Mouse (Mus musculus) lung, embryonic 15.5 days (tissue): ENCODE results near the gene Adcy9. TPM values are rescaled to one million over a fixed set of nuclear protein-coding genes. Genes with fewer than 3 reads are reported as not detected.

Source experiments
- ATAC-seq: fragments of 200-750 bp; cut with Nextera tagmentation; 2 replicates; pipeline ENCODE4 v1.8.0; 2017; ENCODE audit warnings: moderate number of reproducible peaks, borderline replicate concordance; ENCODE audit not compliant: low FRiP score, low TSS enrichment; ENCODE audit errors: extremely low read depth
- H3K27ac ChIP-seq: fragments of 300-500 bp; sonication (generic); 2 replicates; pipeline ENCODE4 v1.5.1; 2015; ENCODE audit warnings: moderate library complexity, mild to moderate bottlenecking, inconsistent platforms
- H3K27me3 ChIP-seq: fragments of 300-500 bp; sonication (generic); 2 replicates; pipeline ENCODE4 v1.6.1; 2015; ENCODE audit warnings: inconsistent platforms
- H3K36me3 ChIP-seq: fragments of 300-500 bp; sonication (generic); 2 replicates; pipeline ENCODE4 v1.6.1; 2015; ENCODE audit warnings: inconsistent platforms
- H3K4me1 ChIP-seq: fragments of 300-500 bp; sonication (generic); 2 replicates; pipeline ENCODE4 v1.6.1; 2015; ENCODE audit warnings: inconsistent platforms
- H3K4me2 ChIP-seq: fragments of 300-500 bp; sonication (generic); 2 replicates; pipeline ENCODE4 v1.6.1; 2015; ENCODE audit warnings: inconsistent platforms, mild to moderate bottlenecking, moderate library complexity
- H3K4me3 ChIP-seq: fragments of 300-500 bp; sonication (generic); 2 replicates; pipeline ENCODE4 v1.5.1; 2015; ENCODE audit warnings: mild to moderate bottlenecking, inconsistent platforms
- H3K9ac ChIP-seq: fragments of 300-500 bp; sonication (generic); 2 replicates; pipeline ENCODE4 v1.6.1; 2015; ENCODE audit warnings: inconsistent platforms
- H3K9me3 ChIP-seq: fragments of 300-500 bp; sonication (generic); 2 replicates; pipeline ENCODE4 v1.6.1; 2016; ENCODE audit warnings: inconsistent platforms
- WGBS: fragments of 180-500 bp; shearing (Covaris S2); methylation state at CpG from one replicate; pipeline ENCODE4 v1.1.7; 2015; 5-methylcytosine and 5-hydroxymethylcytosine counted together
- polyA plus RNA-seq: library from polyadenylated mRNA; unstranded; fragments of >200 nt; fragmentation: Nextera tagmentation; extraction: Ambion mirVana; gene quantifications from 2 replicates; pipeline ENCODE4 v1.2.1, GENCODE M21; 2015

The Adcy9 gene
- polyA plus RNA-seq, 1 experiment from 2014 or later: 1.2 TPM

DNA sequence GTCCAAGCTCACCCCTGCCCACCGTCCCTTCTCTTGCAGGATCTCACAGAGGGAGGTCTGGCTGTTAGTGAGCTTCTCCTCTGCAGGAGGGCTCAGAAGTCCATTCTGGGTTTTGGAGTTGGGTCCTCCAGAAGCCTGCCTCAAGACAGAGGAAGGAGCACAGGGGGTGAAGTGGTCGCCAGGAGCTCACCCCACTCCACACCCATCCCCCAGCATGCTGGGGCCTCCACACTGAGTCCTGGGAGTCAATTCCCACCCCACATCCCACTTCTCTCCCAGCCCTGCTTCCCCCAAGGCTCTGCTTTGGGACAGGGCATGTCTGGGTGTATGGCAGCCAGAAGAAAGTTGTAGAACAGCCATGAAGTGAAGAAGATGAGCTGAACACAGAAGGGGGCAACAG lies 108.7 kb downstream of the Adcy9 start:
- no peak overlapping the region for H3K4me2 ChIP-seq
- 27% methylated on average over 2 of the region's 2 CpGs for WGBS
- H3K9me3 ChIP-seq: no peaks in the 10 kb centered on the region
- no peaks in the 10 kb centered on the region for H3K36me3 ChIP-seq
- no peak overlapping the region for H3K27ac ChIP-seq
- H3K4me3 ChIP-seq: no peak overlapping the region
- H3K27me3 ChIP-seq: no peaks in the 10 kb centered on the region
- no peak overlapping the region for H3K9ac ChIP-seq
- H3K4me1 ChIP-seq: no peaks in the 10 kb centered on the region
- ATAC-seq: no peak

DNA sequence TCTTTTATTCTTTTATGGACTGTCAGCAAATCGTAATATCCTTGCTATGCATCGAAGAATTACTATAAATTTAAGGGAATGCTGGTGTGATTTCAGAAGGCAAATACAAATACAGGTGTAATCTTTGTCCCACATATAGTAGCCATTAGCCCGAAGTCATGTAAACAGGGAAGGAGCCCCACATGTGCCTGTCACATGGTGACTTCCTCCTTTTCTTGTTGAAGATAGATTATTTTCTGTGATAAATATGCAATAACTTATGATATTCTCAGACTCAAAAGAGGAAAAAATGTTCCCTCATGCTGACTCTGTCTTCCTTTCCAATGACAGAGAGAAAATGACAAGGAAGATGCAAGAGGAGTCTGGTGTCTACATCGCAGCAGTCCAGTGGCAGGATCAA lies 112.5 kb downstream of the Adcy9 start:
- no peaks in the 10 kb centered on the region for H3K9me3 ChIP-seq
- 78% methylated on average over 4 of the region's 4 CpGs for WGBS

GRCm38 (mm10) chr16:4304176-4304922 lies 115.9 kb downstream of the Adcy9 start:
- H3K36me3 ChIP-seq: no peaks in the 10 kb centered on the region
- H3K9ac ChIP-seq: no peak overlapping the region
- H3K27me3 ChIP-seq: no peaks in the 10 kb centered on the region
- WGBS: 65% methylated on average over 12 of the region's 12 CpGs
- no peak overlapping the region for H3K27ac ChIP-seq
- no peaks in the 10 kb centered on the region for H3K4me1 ChIP-seq
- no peak for ATAC-seq
- no peaks in the 10 kb centered on the region for H3K9me3 ChIP-seq
- H3K4me3 ChIP-seq: no peak overlapping the region
- H3K4me2 ChIP-seq: no peak overlapping the region

More for the DNA sequence above, 112.5 kb downstream of the Adcy9 start:
- no peaks in the 10 kb centered on the region for H3K4me1 ChIP-seq
- H3K27ac ChIP-seq: no peak overlapping the region
- H3K9ac ChIP-seq: no peak overlapping the region
- H3K36me3 ChIP-seq: no peaks in the 10 kb centered on the region
- no peak overlapping the region for H3K4me2 ChIP-seq
- ATAC-seq: no peak
- no peak overlapping the region for H3K4me3 ChIP-seq
- no peaks in the 10 kb centered on the region for H3K27me3 ChIP-seq

GRCm38 (mm10) chr16:4303554-4303953 lies 116.7 kb downstream of the Adcy9 start:
- H3K27ac ChIP-seq: no peak overlapping the region
- no peaks in the 10 kb centered on the region for H3K9me3 ChIP-seq
- WGBS: 73% methylated on average over 5 of the region's 5 CpGs
- no peaks in the 10 kb centered on the region for H3K4me1 ChIP-seq
- H3K36me3 ChIP-seq: no peaks in the 10 kb centered on the region
- no peaks in the 10 kb centered on the region for H3K27me3 ChIP-seq
- ATAC-seq: no peak
- H3K9ac ChIP-seq: no peak overlapping the region
- no peak overlapping the region for H3K4me2 ChIP-seq
- H3K4me3 ChIP-seq: no peak overlapping the region

- no peak overlapping the region for H3K27ac ChIP-seq
- ATAC-seq: no peak
These were observed 120.0 kb downstream of the Adcy9 start for GRCm38 (mm10) chr16:4300280-4300679.

DNA sequence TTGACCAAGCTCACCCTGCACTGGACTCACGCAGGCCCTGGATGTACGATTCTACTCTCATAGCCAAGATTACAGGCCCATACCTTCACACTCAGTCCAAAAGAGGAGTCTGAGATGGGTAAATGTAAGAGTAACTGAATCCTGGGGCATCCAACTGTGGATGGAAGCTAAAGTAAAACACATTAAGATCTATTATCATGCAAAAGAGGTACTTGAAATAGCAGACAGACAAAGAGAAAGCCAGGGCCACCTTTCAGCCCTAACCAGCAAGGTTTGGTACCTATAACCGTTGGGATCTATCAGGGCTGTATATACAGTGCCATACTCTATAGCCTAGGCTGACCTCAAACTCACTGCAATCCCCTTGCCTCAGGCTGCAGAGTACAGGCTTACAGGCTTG lies 127.0 kb downstream of the Adcy9 start:
- H3K4me3 ChIP-seq: no peak overlapping the region
- H3K27ac ChIP-seq: no peak overlapping the region
- no peaks in the 10 kb centered on the region for H3K4me1 ChIP-seq
- H3K27me3 ChIP-seq: no peaks in the 10 kb centered on the region
- H3K36me3 ChIP-seq: no peaks in the 10 kb centered on the region
- 84% methylated on average over 3 of the region's 3 CpGs for WGBS
- no peaks in the 10 kb centered on the region for H3K9me3 ChIP-seq
- no peak overlapping the region for H3K4me2 ChIP-seq
- no peak overlapping the region for H3K9ac ChIP-seq
- no peak for ATAC-seq

More at GRCm38 (mm10) chr16:4300280-4300679, 120.0 kb downstream of the Adcy9 start:
- H3K9me3 ChIP-seq: no peaks in the 10 kb centered on the region
- no peak overlapping the region for H3K4me3 ChIP-seq
- no peaks in the 10 kb centered on the region for H3K27me3 ChIP-seq
- no peak overlapping the region for H3K4me2 ChIP-seq
- no peaks in the 10 kb centered on the region for H3K36me3 ChIP-seq
- no peak overlapping the region for H3K9ac ChIP-seq
- no peaks in the 10 kb centered on the region for H3K4me1 ChIP-seq
- WGBS: 92% methylated on average over 7 of the region's 7 CpGs

DNA sequence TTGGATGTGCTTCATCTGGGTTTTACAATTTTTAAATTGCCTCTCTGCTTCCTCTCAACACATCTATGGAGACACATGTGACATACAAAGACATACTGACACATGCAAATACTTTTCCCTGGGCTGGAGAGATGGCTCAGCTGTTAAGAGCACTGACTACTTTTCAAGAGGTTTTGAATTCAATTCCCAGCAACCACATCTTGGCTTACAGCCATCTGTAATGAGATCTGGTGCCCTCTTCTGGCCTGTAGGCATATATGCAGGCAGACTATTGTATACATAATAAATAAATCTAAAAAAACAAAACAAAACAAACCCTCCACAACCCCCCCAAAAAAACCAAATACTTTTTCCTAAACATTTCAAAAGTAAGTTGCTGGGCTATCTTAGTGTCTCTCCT lies 130.8 kb downstream of the Adcy9 start:
- no peak for ATAC-seq
- H3K27me3 ChIP-seq: no peaks in the 10 kb centered on the region
- no peak overlapping the region for H3K4me3 ChIP-seq
- no peaks in the 10 kb centered on the region for H3K4me1 ChIP-seq
- H3K36me3 ChIP-seq: no peaks in the 10 kb centered on the region
- H3K27ac ChIP-seq: no peak overlapping the region
- no peak overlapping the region for H3K4me2 ChIP-seq
- no peaks in the 10 kb centered on the region for H3K9me3 ChIP-seq
- no peak overlapping the region for H3K9ac ChIP-seq

DNA sequence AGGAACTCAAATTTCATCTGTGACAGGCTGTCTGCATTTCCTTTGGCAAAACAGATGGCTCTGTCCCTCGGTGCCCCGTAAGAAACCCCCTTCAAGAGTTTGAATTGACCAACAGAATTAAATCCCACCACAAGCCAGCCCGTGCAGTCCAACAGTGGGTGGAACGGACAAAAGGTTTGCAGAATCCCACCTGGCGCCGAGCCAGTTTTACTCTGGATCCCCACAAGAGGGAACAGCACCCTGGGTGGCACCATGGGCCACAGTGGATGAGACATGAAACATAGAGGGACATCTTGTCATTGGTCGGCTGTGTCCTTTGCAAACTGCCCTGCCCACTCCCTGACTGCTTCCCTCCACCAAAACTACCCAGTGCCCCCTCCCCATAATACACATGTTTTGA lies 133.7 kb downstream of the Adcy9 start:
- Histone ChIP-seq H3K9ac (no peak overlapping the region), H3K4me1 (no peaks in the 10 kb centered on the region), H3K4me2 (no peak overlapping the region), H3K4me3 (no peak overlapping the region), H3K36me3 (no peaks in the 10 kb centered on the region), H3K9me3 (no peaks in the 10 kb centered on the region), H3K27ac (no peak overlapping the region), H3K27me3 (no peaks in the 10 kb centered on the region)
- ATAC-seq: no peak
- WGBS: 83% methylated on average over 7 of the region's 7 CpGs

DNA sequence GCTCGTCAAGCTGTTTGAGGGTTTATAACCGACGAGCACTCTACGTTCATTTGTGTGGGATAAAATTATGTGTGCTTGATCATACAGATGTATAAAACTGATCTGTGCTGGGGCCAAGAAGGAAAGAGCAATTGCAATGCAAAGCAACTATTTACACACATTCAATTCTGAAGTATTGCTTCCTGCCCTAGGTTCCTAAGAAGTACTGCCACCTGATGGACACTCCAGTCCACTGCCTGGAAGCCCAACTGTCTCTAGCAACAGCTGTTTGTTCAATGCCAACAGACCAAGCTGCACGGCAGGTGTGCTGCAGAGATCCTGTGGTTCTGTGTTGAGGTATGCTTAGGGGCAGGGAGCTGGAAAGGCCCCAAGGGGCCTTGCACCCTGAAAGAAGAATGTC lies 135.0 kb downstream of the Adcy9 start:
- no peaks in the 10 kb centered on the region for H3K27me3 ChIP-seq
- no peak overlapping the region for H3K4me2 ChIP-seq
- H3K36me3 ChIP-seq: no peaks in the 10 kb centered on the region
- WGBS: 64% methylated on average over 5 of the region's 5 CpGs
- no peak overlapping the region for H3K9ac ChIP-seq
- no peaks in the 10 kb centered on the region for H3K9me3 ChIP-seq
- H3K4me1 ChIP-seq: no peaks in the 10 kb centered on the region
- no peak overlapping the region for H3K27ac ChIP-seq
- no peak for ATAC-seq
- no peak overlapping the region for H3K4me3 ChIP-seq

GRCm38 (mm10) chr16:4283267-4283851 lies 136.9 kb downstream of the Adcy9 start:
- Histone ChIP-seq H3K27ac (no peak overlapping the region), H3K9me3 (no peaks in the 10 kb centered on the region), H3K4me3 (no peak overlapping the region), H3K27me3 (no peaks in the 10 kb centered on the region), H3K36me3 (no peaks in the 10 kb centered on the region), H3K4me1 (no peaks in the 10 kb centered on the region), H3K9ac (no peak overlapping the region), H3K4me2 (no peak overlapping the region)
- no peak for ATAC-seq
- WGBS: 86% methylated on average over 11 of the region's 11 CpGs

DNA sequence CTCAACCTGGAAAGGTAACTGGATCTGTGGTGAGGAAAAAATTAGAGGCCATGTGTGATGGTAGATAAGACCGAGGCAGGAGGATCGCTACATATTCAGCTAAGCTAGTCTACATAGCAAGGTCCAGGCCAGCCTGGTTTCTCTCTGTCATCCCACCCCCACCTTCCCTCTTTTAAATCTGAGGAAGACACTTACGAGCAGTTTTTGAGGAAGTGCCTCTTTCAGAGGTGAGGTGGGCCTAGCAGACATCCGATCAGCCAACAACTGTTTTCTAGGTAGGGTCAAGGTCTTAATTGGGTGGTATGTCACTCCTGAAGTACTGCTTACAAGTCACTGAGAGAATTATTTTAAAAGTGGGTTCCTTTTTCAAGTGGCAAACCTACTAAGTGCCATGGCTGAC lies 138.8 kb downstream of the Adcy9 start:
- 74% methylated on average over 4 of the region's 4 CpGs for WGBS
- H3K36me3 ChIP-seq: no peaks in the 10 kb centered on the region
- no peak for ATAC-seq

GRCm38 (mm10) chr16:4280949-4281348 lies 139.3 kb downstream of the Adcy9 start:
- H3K4me3 ChIP-seq: no peak overlapping the region
- no peak overlapping the region for H3K27ac ChIP-seq
- no peak for ATAC-seq
- no peak overlapping the region for H3K9ac ChIP-seq
- H3K27me3 ChIP-seq: no peaks in the 10 kb centered on the region
- WGBS: 75% methylated on average over 9 of the region's 9 CpGs
- H3K4me1 ChIP-seq: no peaks in the 10 kb centered on the region
- H3K4me2 ChIP-seq: no peak overlapping the region
- no peaks in the 10 kb centered on the region for H3K36me3 ChIP-seq
- no peaks in the 10 kb centered on the region for H3K9me3 ChIP-seq

More for the DNA sequence above, 138.8 kb downstream of the Adcy9 start:
- Histone ChIP-seq H3K4me1 (no peaks in the 10 kb centered on the region), H3K4me3 (no peak overlapping the region), H3K9ac (no peak overlapping the region), H3K27ac (no peak overlapping the region), H3K4me2 (no peak overlapping the region), H3K9me3 (no peaks in the 10 kb centered on the region), H3K27me3 (no peaks in the 10 kb centered on the region)
